Mouse (Mus musculus): ENCODE measurements at regions not wholly inside any gene's neighbourhood (a gene's known extent, or its start where the extent isn't known, plus 50 kb on each side); places are given as distances from the start of the nearest gene placed in this dataset.

- ATAC-seq (ENCODE audit: insufficient number of reproducible peaks, insufficient read depth, low FRiP score, low read depth): no peak
- no peaks in the 10 kb centered on the region for H3K27me3 ChIP-seq (ENCODE audit: control insufficient read depth, insufficient read depth, low read length)
- WGBS: 73% methylated on average over 3 of the region's 3 CpGs
Measured at GRCm38 (mm10) chr8:31600979-31601378, 1827.5 kb upstream of the 5930422O12Rik start.

GRCm38 (mm10) chr8:31616501-31616900 lies 1812.0 kb upstream of the 5930422O12Rik start:
- 90% methylated on average over 2 of the region's 2 CpGs for WGBS
- Histone ChIP-seq H3K36me3 (ENCODE audit: control insufficient read depth, insufficient read depth, low read length) (no peaks in the 10 kb centered on the region), H3K27me3 (ENCODE audit: control insufficient read depth, insufficient read depth, low read length) (no peaks in the 10 kb centered on the region), H3K9ac (replicated peaks; ENCODE audit: low read depth, low read length) (no peak overlapping the region), H3K4me2 (replicated peaks; ENCODE audit: low read depth, low read length) (no peak overlapping the region), H3K4me3 (ENCODE audit: low read depth, low read length) (no peak overlapping the region), H3K9me3 (ENCODE audit: control insufficient read depth, low read depth, low read length) (no peaks in the 10 kb centered on the region), H3K27ac (ENCODE audit: low read length) (no peak overlapping the region), H3K4me1 (ENCODE audit: control insufficient read depth, insufficient read depth, low read length) (no peaks in the 10 kb centered on the region)
- ATAC-seq (ENCODE audit: insufficient number of reproducible peaks, insufficient read depth, low FRiP score, low read depth): no peak

More at GRCm38 (mm10) chr8:31600979-31601378, 1827.5 kb upstream of the 5930422O12Rik start:
- Histone ChIP-seq H3K4me2 (replicated peaks; ENCODE audit: low read depth, low read length) (no peak overlapping the region), H3K9me3 (ENCODE audit: control insufficient read depth, low read depth, low read length) (no peaks in the 10 kb centered on the region), H3K27ac (ENCODE audit: low read length) (no peak overlapping the region), H3K9ac (replicated peaks; ENCODE audit: low read depth, low read length) (no peak overlapping the region), H3K4me1 (ENCODE audit: control insufficient read depth, insufficient read depth, low read length) (no peaks in the 10 kb centered on the region), H3K36me3 (ENCODE audit: control insufficient read depth, insufficient read depth, low read length) (no peaks in the 10 kb centered on the region), H3K4me3 (ENCODE audit: low read depth, low read length) (no peak overlapping the region)

- WGBS: 67% methylated on average over 2 of the region's 2 CpGs
- no peak for ATAC-seq (ENCODE audit: insufficient number of reproducible peaks, insufficient read depth, low FRiP score, low read depth)
Measured at GRCm38 (mm10) chr8:31627708-31628107, 1800.8 kb upstream of the 5930422O12Rik start.

GRCm38 (mm10) chr8:31628146-31628545 lies 1800.4 kb upstream of the 5930422O12Rik start:
- Histone ChIP-seq H3K9me3 (ENCODE audit: control insufficient read depth, low read depth, low read length) (no peaks in the 10 kb centered on the region), H3K4me2 (replicated peaks; ENCODE audit: low read depth, low read length) (no peak overlapping the region), H3K36me3 (ENCODE audit: control insufficient read depth, insufficient read depth, low read length) (no peaks in the 10 kb centered on the region), H3K9ac (replicated peaks; ENCODE audit: low read depth, low read length) (no peak overlapping the region), H3K27me3 (ENCODE audit: control insufficient read depth, insufficient read depth, low read length) (no peaks in the 10 kb centered on the region), H3K4me3 (ENCODE audit: low read depth, low read length) (no peak overlapping the region), H3K27ac (ENCODE audit: low read length) (no peak overlapping the region), H3K4me1 (ENCODE audit: control insufficient read depth, insufficient read depth, low read length) (no peaks in the 10 kb centered on the region)
- 88% methylated on average over 2 of the region's 2 CpGs for whole genome bisulfite sequencing
- no peak for ATAC-seq (ENCODE audit: insufficient number of reproducible peaks, insufficient read depth, low FRiP score, low read depth)

More at GRCm38 (mm10) chr8:31627708-31628107, 1800.8 kb upstream of the 5930422O12Rik start:
- no peak overlapping the region for H3K9ac ChIP-seq (replicated peaks; ENCODE audit: low read depth, low read length)
- no peak overlapping the region for H3K27ac ChIP-seq (ENCODE audit: low read length)
- no peaks in the 10 kb centered on the region for H3K9me3 ChIP-seq (ENCODE audit: control insufficient read depth, low read depth, low read length)
- no peak overlapping the region for H3K4me3 ChIP-seq (ENCODE audit: low read depth, low read length)
- H3K4me1 ChIP-seq (ENCODE audit: control insufficient read depth, insufficient read depth, low read length): no peaks in the 10 kb centered on the region
- no peaks in the 10 kb centered on the region for H3K27me3 ChIP-seq (ENCODE audit: control insufficient read depth, insufficient read depth, low read length)
- no peaks in the 10 kb centered on the region for H3K36me3 ChIP-seq (ENCODE audit: control insufficient read depth, insufficient read depth, low read length)
- no peak overlapping the region for H3K4me2 ChIP-seq (replicated peaks; ENCODE audit: low read depth, low read length)

GRCm38 (mm10) chr8:31638417-31638816 lies 1790.1 kb upstream of the 5930422O12Rik start:
- Histone ChIP-seq H3K4me1 (ENCODE audit: control insufficient read depth, insufficient read depth, low read length) (no peaks in the 10 kb centered on the region), H3K27me3 (ENCODE audit: control insufficient read depth, insufficient read depth, low read length) (no peaks in the 10 kb centered on the region), H3K4me2 (replicated peaks; ENCODE audit: low read depth, low read length) (no peak overlapping the region), H3K36me3 (ENCODE audit: control insufficient read depth, insufficient read depth, low read length) (no peaks in the 10 kb centered on the region), H3K27ac (ENCODE audit: low read length) (no peak overlapping the region), H3K4me3 (ENCODE audit: low read depth, low read length) (no peak overlapping the region), H3K9ac (replicated peaks; ENCODE audit: low read depth, low read length) (no peak overlapping the region), H3K9me3 (ENCODE audit: control insufficient read depth, low read depth, low read length) (no peaks in the 10 kb centered on the region)
- ATAC-seq (ENCODE audit: insufficient number of reproducible peaks, insufficient read depth, low FRiP score, low read depth): no peak
- 73% methylated on average over 3 of the region's 3 CpGs for WGBS

GRCm38 (mm10) chr8:31663717-31664116 lies 1764.8 kb upstream of the 5930422O12Rik start:
- Histone ChIP-seq H3K36me3 (ENCODE audit: control insufficient read depth, insufficient read depth, low read length) (no peaks in the 10 kb centered on the region), H3K4me3 (ENCODE audit: low read depth, low read length) (no peak overlapping the region), H3K9ac (replicated peaks; ENCODE audit: low read depth, low read length) (no peak overlapping the region), H3K27ac (ENCODE audit: low read length) (no peak overlapping the region), H3K4me2 (replicated peaks; ENCODE audit: low read depth, low read length) (no peak overlapping the region), H3K27me3 (ENCODE audit: control insufficient read depth, insufficient read depth, low read length) (no peaks in the 10 kb centered on the region), H3K9me3 (ENCODE audit: control insufficient read depth, low read depth, low read length) (no peaks in the 10 kb centered on the region), H3K4me1 (ENCODE audit: control insufficient read depth, insufficient read depth, low read length) (no peaks in the 10 kb centered on the region)
- ATAC-seq (ENCODE audit: insufficient number of reproducible peaks, insufficient read depth, low FRiP score, low read depth): no peak

- Histone ChIP-seq H3K36me3 (ENCODE audit: control insufficient read depth, insufficient read depth, low read length) (no peaks in the 10 kb centered on the region), H3K9ac (replicated peaks; ENCODE audit: low read depth, low read length) (no peak overlapping the region), H3K9me3 (ENCODE audit: control insufficient read depth, low read depth, low read length) (no peaks in the 10 kb centered on the region), H3K27me3 (ENCODE audit: control insufficient read depth, insufficient read depth, low read length) (no peaks in the 10 kb centered on the region), H3K27ac (ENCODE audit: low read length) (no peak overlapping the region), H3K4me1 (ENCODE audit: control insufficient read depth, insufficient read depth, low read length) (no peaks in the 10 kb centered on the region), H3K4me3 (ENCODE audit: low read depth, low read length) (no peak overlapping the region), H3K4me2 (replicated peaks; ENCODE audit: low read depth, low read length) (no peak overlapping the region)
- ATAC-seq (ENCODE audit: insufficient number of reproducible peaks, insufficient read depth, low FRiP score, low read depth): no peak
- WGBS: 65% methylated on average over 4 of the region's 4 CpGs
Measured at GRCm38 (mm10) chr8:31665485-31665884, 1763.0 kb upstream of the 5930422O12Rik start.

GRCm38 (mm10) chr8:31704168-31704567 lies 1724.3 kb upstream of the 5930422O12Rik start:
- peak; percentile 75; the same call in 1 of the 2 replicates for ATAC-seq (ENCODE audit: insufficient number of reproducible peaks, insufficient read depth, low FRiP score, low read depth)
- no peak overlapping the region for H3K9ac ChIP-seq (replicated peaks; ENCODE audit: low read depth, low read length)

GRCm38 (mm10) chr8:31713321-31714076 lies 1715.0 kb upstream of the 5930422O12Rik start:
- WGBS: 65% methylated on average over 15 of the region's 15 CpGs
- no peaks in the 10 kb centered on the region for H3K27me3 ChIP-seq (ENCODE audit: control insufficient read depth, insufficient read depth, low read length)
- no peaks in the 10 kb centered on the region for H3K4me1 ChIP-seq (ENCODE audit: control insufficient read depth, insufficient read depth, low read length)
- H3K27ac ChIP-seq (ENCODE audit: low read length): no peak overlapping the region
- no peaks in the 10 kb centered on the region for H3K9me3 ChIP-seq (ENCODE audit: control insufficient read depth, low read depth, low read length)
- H3K4me2 ChIP-seq (replicated peaks; ENCODE audit: low read depth, low read length): no peak overlapping the region
- H3K36me3 ChIP-seq (ENCODE audit: control insufficient read depth, insufficient read depth, low read length): no peaks in the 10 kb centered on the region
- no peak overlapping the region for H3K4me3 ChIP-seq (ENCODE audit: low read depth, low read length)
- no peak for ATAC-seq (ENCODE audit: insufficient number of reproducible peaks, insufficient read depth, low FRiP score, low read depth)
- H3K9ac ChIP-seq (replicated peaks; ENCODE audit: low read depth, low read length): no peak overlapping the region

More at GRCm38 (mm10) chr8:31704168-31704567, 1724.3 kb upstream of the 5930422O12Rik start:
- Histone ChIP-seq H3K4me2 (replicated peaks; ENCODE audit: low read depth, low read length) (no peak overlapping the region), H3K4me3 (ENCODE audit: low read depth, low read length) (no peak overlapping the region), H3K27ac (ENCODE audit: low read length) (no peak overlapping the region), H3K36me3 (ENCODE audit: control insufficient read depth, insufficient read depth, low read length) (no peaks in the 10 kb centered on the region), H3K9me3 (ENCODE audit: control insufficient read depth, low read depth, low read length) (no peaks in the 10 kb centered on the region), H3K27me3 (ENCODE audit: control insufficient read depth, insufficient read depth, low read length) (no peaks in the 10 kb centered on the region), H3K4me1 (ENCODE audit: control insufficient read depth, insufficient read depth, low read length) (0 out of 2 replicates have a peak, but pooled peaks cover 3% of the 10 kb centered on the region)
- 22% methylated on average over 2 of the region's 2 CpGs for WGBS
